Mouse (Mus musculus) heart, embryonic 16.5 days (tissue): Measurements from ENCODE around the gene Rbfox1. TPM values are rescaled to one million over a fixed set of nuclear protein-coding genes. Genes with fewer than 3 reads are reported as not detected.

Experiments
- ATAC-seq: fragments of 200-750 bp; cut with Nextera tagmentation; replicated peaks from 2 replicates; pipeline ENCODE4 v1.8.0; 2017; ENCODE audit warnings: moderate number of reproducible peaks; ENCODE audit not compliant: insufficient read depth, low FRiP score; ENCODE audit errors: extremely low read depth
- H3K27ac ChIP-seq: fragments of 300-500 bp; sonication (generic); 2 replicates; pipeline ENCODE4 v1.5.1; 2014; ENCODE audit warnings: mild to moderate bottlenecking, low read length, control low read depth, moderate library complexity
- H3K27me3 ChIP-seq: fragments of 300-500 bp; sonication (generic); 2 replicates; pipeline ENCODE4 v1.6.1; 2014; ENCODE audit warnings: low read length, mixed read lengths; ENCODE audit not compliant: control insufficient read depth, insufficient read depth
- H3K36me3 ChIP-seq: fragments of 300-500 bp; sonication (generic); 2 replicates; pipeline ENCODE4 v1.6.1; 2014; ENCODE audit not compliant: control insufficient read depth, insufficient read depth
- H3K4me1 ChIP-seq: fragments of 300-500 bp; sonication (generic); 2 replicates; pipeline ENCODE4 v1.6.1; 2014; ENCODE audit warnings: low read length, mixed read lengths; ENCODE audit not compliant: control insufficient read depth, insufficient read depth
- H3K4me2 ChIP-seq: fragments of 300-500 bp; sonication (generic); 2 replicates; pipeline ENCODE4 v1.6.1; 2014; ENCODE audit warnings: low read depth, mild to moderate bottlenecking, control low read depth, low read length
- H3K4me3 ChIP-seq: fragments of 300-500 bp; sonication (generic); 2 replicates; pipeline ENCODE4 v1.5.1; 2014; ENCODE audit warnings: mild to moderate bottlenecking, control low read depth, low read length
- H3K9ac ChIP-seq: fragments of 300-500 bp; sonication (generic); 2 replicates; pipeline ENCODE4 v1.6.1; 2014; ENCODE audit warnings: low read length, control low read depth
- H3K9me3 ChIP-seq: fragments of 300-500 bp; sonication (generic); replicated peaks from 2 replicates; pipeline ENCODE4 v1.6.1; 2016; ENCODE audit warnings: low read length; ENCODE audit not compliant: control insufficient read depth
- WGBS: fragments of 180-500 bp; shearing (Covaris S2); extraction: QIAGEN DNeasy Blood & Tissue Kit; methylation state at CpG from one replicate; pipeline ENCODE4 v1.1.7; 2014; 5-methylcytosine and 5-hydroxymethylcytosine counted together
- polyA plus RNA-seq: library from polyadenylated mRNA; unstranded; fragments of >200 nt; fragmentation: Nextera tagmentation; extraction: Ambion mirVana; gene quantifications from 2 replicates; pipeline ENCODE4 v1.2.1, GENCODE M21; 2015

Rbfox1 gene
- polyA plus RNA-seq, 1 experiment from 2014 or later, result 5.9 TPM

GRCm38 (mm10) chr16:6414846-6415245 is 529.7 kb downstream of the Rbfox1 start:
- 46% methylated on average over 2 of the region's 2 CpGs for WGBS
- Histone ChIP-seq H3K9ac (no peak overlapping the region), H3K4me3 (no peak overlapping the region), H3K4me1 (no peaks in the 10 kb centered on the region), H3K27ac (no peak overlapping the region), H3K4me2 (no peak overlapping the region), H3K9me3 (no peaks in the 10 kb centered on the region), H3K36me3 (no peaks in the 10 kb centered on the region), H3K27me3 (no peaks in the 10 kb centered on the region)
- ATAC-seq, result no peak

- ATAC-seq, result no peak
- peaks cover 3% of the 10 kb centered on the region; the same call in 1 of the 2 replicates for H3K9me3 ChIP-seq
- H3K36me3 ChIP-seq, result no peaks in the 10 kb centered on the region
- H3K9ac ChIP-seq, result no peak overlapping the region
- H3K4me1 ChIP-seq, result no peaks in the 10 kb centered on the region
- no peak overlapping the region for H3K4me2 ChIP-seq
- no peaks in the 10 kb centered on the region for H3K27me3 ChIP-seq
- WGBS, result 58% methylated on average over 3 of the region's 3 CpGs
- H3K4me3 ChIP-seq, result no peak overlapping the region
- no peak overlapping the region for H3K27ac ChIP-seq
Measured at GRCm38 (mm10) chr16:6421623-6422145, 536.5 kb downstream of the Rbfox1 start.

GRCm38 (mm10) chr16:6423878-6424409 is 538.8 kb downstream of the Rbfox1 start:
- H3K4me3 ChIP-seq, result no peak overlapping the region
- no peak overlapping the region for H3K4me2 ChIP-seq
- H3K9ac ChIP-seq, result no peak overlapping the region
- WGBS, result 66% methylated on average over 4 of the region's 4 CpGs
- H3K9me3 ChIP-seq, result peaks cover 3% of the 10 kb centered on the region; the same call in 1 of the 2 replicates
- H3K27me3 ChIP-seq, result no peaks in the 10 kb centered on the region
- ATAC-seq, result no peak
- no peaks in the 10 kb centered on the region for H3K36me3 ChIP-seq
- H3K4me1 ChIP-seq, result no peaks in the 10 kb centered on the region
- H3K27ac ChIP-seq, result no peak overlapping the region

- no peak overlapping the region for H3K4me3 ChIP-seq
- H3K27ac ChIP-seq, result no peak overlapping the region
- no peak for ATAC-seq
- no peaks in the 10 kb centered on the region for H3K36me3 ChIP-seq
- H3K4me2 ChIP-seq, result no peak overlapping the region
- WGBS, result 74% methylated on average over 2 of the region's 2 CpGs
- peaks cover 3% of the 10 kb centered on the region; the same call in 1 of the 2 replicates for H3K9me3 ChIP-seq
- no peaks in the 10 kb centered on the region for H3K4me1 ChIP-seq
- H3K9ac ChIP-seq, result no peak overlapping the region
- no peaks in the 10 kb centered on the region for H3K27me3 ChIP-seq
Measured at GRCm38 (mm10) chr16:6424738-6425137, 539.6 kb downstream of the Rbfox1 start.

GRCm38 (mm10) chr16:6427292-6428281 is 542.4 kb downstream of the Rbfox1 start:
- Histone ChIP-seq H3K9me3 (no peaks in the 10 kb centered on the region), H3K4me1 (no peaks in the 10 kb centered on the region), H3K4me3 (no peak overlapping the region), H3K36me3 (no peaks in the 10 kb centered on the region), H3K27ac (no peak overlapping the region), H3K4me2 (no peak overlapping the region), H3K9ac (no peak overlapping the region), H3K27me3 (no peaks in the 10 kb centered on the region)
- WGBS, result 77% methylated on average over 12 of the region's 12 CpGs
- no peak for ATAC-seq

GRCm38 (mm10) chr16:6430981-6431380 is 545.8 kb downstream of the Rbfox1 start:
- no peak overlapping the region for H3K4me2 ChIP-seq
- no peak overlapping the region for H3K27ac ChIP-seq
- no peaks in the 10 kb centered on the region for H3K9me3 ChIP-seq
- H3K27me3 ChIP-seq, result no peaks in the 10 kb centered on the region
- WGBS, result 74% methylated on average over 2 of the region's 2 CpGs
- no peak overlapping the region for H3K4me3 ChIP-seq
- ATAC-seq, result no peak
- H3K9ac ChIP-seq, result no peak overlapping the region
- no peaks in the 10 kb centered on the region for H3K36me3 ChIP-seq
- no peaks in the 10 kb centered on the region for H3K4me1 ChIP-seq

GRCm38 (mm10) chr16:6436445-6436844 is 551.3 kb downstream of the Rbfox1 start:
- H3K4me3 ChIP-seq, result no peak overlapping the region

GRCm38 (mm10) chr16:6448250-6448649 is 563.1 kb downstream of the Rbfox1 start:
- Histone ChIP-seq H3K27ac (no peak overlapping the region), H3K4me3 (no peak overlapping the region), H3K27me3 (no peaks in the 10 kb centered on the region; the same call in 1 of the 2 replicates), H3K9me3 (no peaks in the 10 kb centered on the region), H3K9ac (no peak overlapping the region), H3K4me1 (peaks cover 7% of the 10 kb centered on the region; the same call in 1 of the 2 replicates), H3K4me2 (peak overlapping the region; percentile 47), H3K36me3 (no peaks in the 10 kb centered on the region)
- 7% methylated on average over 5 of the region's 5 CpGs for WGBS
- no peak; the same call in 1 of the 2 replicates for ATAC-seq

More at GRCm38 (mm10) chr16:6436445-6436844, 551.3 kb downstream of the Rbfox1 start:
- Histone ChIP-seq H3K9ac (no peak overlapping the region), H3K9me3 (no peaks in the 10 kb centered on the region), H3K4me1 (no peaks in the 10 kb centered on the region), H3K27me3 (no peaks in the 10 kb centered on the region), H3K36me3 (no peaks in the 10 kb centered on the region), H3K4me2 (no peak overlapping the region), H3K27ac (no peak overlapping the region)
- no peak for ATAC-seq
- WGBS, result 55% methylated on average over 2 of the region's 2 CpGs

- Histone ChIP-seq H3K4me2 (no peak overlapping the region), H3K36me3 (no peaks in the 10 kb centered on the region), H3K4me1 (no peaks in the 10 kb centered on the region), H3K27ac (no peak overlapping the region), H3K4me3 (no peak overlapping the region), H3K27me3 (no peaks in the 10 kb centered on the region), H3K9me3 (no peaks in the 10 kb centered on the region), H3K9ac (no peak overlapping the region)
- ATAC-seq, result no peak
- 70% methylated on average over 3 of the region's 3 CpGs for WGBS
Measured at GRCm38 (mm10) chr16:6455349-6455748, 570.2 kb downstream of the Rbfox1 start.
